Mouse (Mus musculus) lung, embryonic 14.5 days (tissue): ENCODE data around the gene Cdc42ep5. TPM values are rescaled to one million over a fixed set of nuclear protein-coding genes. Genes with fewer than 3 reads are reported as not detected.

Source experiments
- ATAC-seq: fragments of 200-750 bp; cut with Nextera tagmentation; 2 replicates; pipeline ENCODE4 v1.8.0; 2017; ENCODE audit warnings: mild to moderate bottlenecking, moderate TSS enrichment, moderate library complexity; ENCODE audit not compliant: insufficient read depth
- DNase-seq: peaks from one replicate; pipeline ENCODE4 v3.0.0-alpha.2; 2015
- H3K27ac ChIP-seq: fragments of 300-500 bp; sonication (generic); 2 replicates; pipeline ENCODE4 v1.5.1; 2014; ENCODE audit warnings: low read depth, mild to moderate bottlenecking, moderate library complexity
- H3K27me3 ChIP-seq: fragments of 300-500 bp; sonication (generic); 2 replicates; pipeline ENCODE4 v1.6.1; 2014; ENCODE audit warnings: low read length, control low read depth; ENCODE audit not compliant: insufficient read depth
- H3K36me3 ChIP-seq: fragments of 300-500 bp; sonication (generic); 2 replicates; pipeline ENCODE4 v1.6.1; 2014; ENCODE audit warnings: control low read depth; ENCODE audit not compliant: insufficient read depth
- H3K4me1 ChIP-seq: fragments of 300-500 bp; sonication (generic); 2 replicates; pipeline ENCODE4 v1.6.1; 2014; ENCODE audit warnings: antibody characterized with exemption, control low read depth; ENCODE audit not compliant: insufficient read depth
- H3K4me2 ChIP-seq: fragments of 300-500 bp; sonication (generic); 2 replicates; pipeline ENCODE4 v1.6.1; 2014; ENCODE audit warnings: mild to moderate bottlenecking
- H3K4me3 ChIP-seq: fragments of 300-500 bp; sonication (generic); 2 replicates; pipeline ENCODE4 v1.5.1; 2014; ENCODE audit warnings: low read depth, low read length
- H3K9ac ChIP-seq: fragments of 300-500 bp; sonication (generic); 2 replicates; pipeline ENCODE4 v1.6.1; 2014
- H3K9me3 ChIP-seq: fragments of 300-500 bp; sonication (generic); 2 replicates; pipeline ENCODE4 v1.6.1; 2016; ENCODE audit warnings: low read depth, low read length, control low read depth
- CTCF ChIP-seq: IDR thresholded peaks from 2 replicates; pipeline ENCODE4 v1.5.1; 2016; ENCODE audit warnings: antibody characterized with exemption, low read depth
- WGBS: fragments of 180-500 bp; shearing (Covaris S2); extraction: QIAGEN DNeasy Blood & Tissue Kit; methylation state at CpG from one replicate; pipeline ENCODE4 v1.1.7; 2014; 5-methylcytosine and 5-hydroxymethylcytosine counted together
- polyA plus RNA-seq: library from polyadenylated mRNA; unstranded; fragments of >200 nt; fragmentation: Nextera tagmentation; extraction: Ambion mirVana; gene quantifications from 2 replicates; pipeline ENCODE4 v1.2.1, GENCODE M21; 2014

Cdc42ep5 gene
- polyA plus RNA-seq, 1 experiment from 2014 or later: 37.5 TPM

GRCm38 (mm10) chr7:4145552-4146190 is 19.0 kb downstream of the Cdc42ep5 start:
- H3K36me3 ChIP-seq: peaks cover 77% of the 10 kb centered on the region
- no peak overlapping the region for H3K27ac ChIP-seq
- H3K9me3 ChIP-seq: no peaks in the 10 kb centered on the region
- peak; percentile 71 for DNase-seq
- 69% methylated on average over 6 of the region's 6 CpGs for WGBS
- no peak overlapping the region for H3K4me3 ChIP-seq
- H3K9ac ChIP-seq: no peak overlapping the region
- no peak for ATAC-seq
- no peaks in the 10 kb centered on the region; the same call in 1 of the 2 replicates for H3K4me1 ChIP-seq
- no peaks in the 10 kb centered on the region for H3K27me3 ChIP-seq
- peak; percentile 82 for TF ChIP-seq CTCF
- H3K4me2 ChIP-seq: no peak overlapping the region

- Histone ChIP-seq H3K36me3 (peaks cover 84% of the 10 kb centered on the region), H3K9ac (no peak overlapping the region), H3K4me3 (no peak overlapping the region), H3K27me3 (no peaks in the 10 kb centered on the region), H3K4me2 (no peak overlapping the region), H3K4me1 (no peaks in the 10 kb centered on the region), H3K27ac (no peak overlapping the region), H3K9me3 (no peaks in the 10 kb centered on the region)
- TF ChIP-seq CTCF: no peak
- ATAC-seq (no peak), DNase-seq (no peak)
- WGBS: 94% methylated on average over 20 of the region's 20 CpGs
Observed at GRCm38 (mm10) chr7:4144766-4145551, 19.7 kb downstream of the Cdc42ep5 start.

- Histone ChIP-seq H3K4me2 (no peak overlapping the region), H3K27ac (no peak overlapping the region), H3K4me3 (no peak overlapping the region), H3K9ac (no peak overlapping the region), H3K27me3 (no peaks in the 10 kb centered on the region), H3K36me3 (peaks cover 93% of the 10 kb centered on the region), H3K9me3 (no peaks in the 10 kb centered on the region), H3K4me1 (no peaks in the 10 kb centered on the region)
- ATAC-seq (no peak), DNase-seq (no peak)
- 92% methylated on average over 13 of the region's 13 CpGs for WGBS
- no peak for TF ChIP-seq CTCF
Observed at GRCm38 (mm10) chr7:4144046-4144445, 20.6 kb downstream of the Cdc42ep5 start.

GRCm38 (mm10) chr7:4143506-4143905 is 21.2 kb downstream of the Cdc42ep5 start:
- ATAC-seq (no peak), DNase-seq (no peak)
- WGBS: 94% methylated on average over 19 of the region's 19 CpGs
- no peak overlapping the region for H3K4me3 ChIP-seq
- no peaks in the 10 kb centered on the region for H3K4me1 ChIP-seq
- H3K36me3 ChIP-seq: peaks cover 99% of the 10 kb centered on the region
- H3K4me2 ChIP-seq: no peak overlapping the region
- H3K27me3 ChIP-seq: no peaks in the 10 kb centered on the region
- no peaks in the 10 kb centered on the region for H3K9me3 ChIP-seq
- H3K9ac ChIP-seq: no peak overlapping the region
- no peak overlapping the region for H3K27ac ChIP-seq
- no peak for TF ChIP-seq CTCF

GRCm38 (mm10) chr7:4142796-4143445 is 21.7 kb downstream of the Cdc42ep5 start:
- no peak for TF ChIP-seq CTCF
- Histone ChIP-seq H3K9ac (no peak overlapping the region), H3K4me3 (no peak overlapping the region), H3K27me3 (no peaks in the 10 kb centered on the region), H3K4me2 (no peak overlapping the region), H3K36me3 (peaks cover 97% of the 10 kb centered on the region), H3K27ac (no peak overlapping the region), H3K9me3 (no peaks in the 10 kb centered on the region), H3K4me1 (0 out of 2 replicates have a peak, but pooled peaks cover 2% of the 10 kb centered on the region)
- DNase-seq: no peak
- 91% methylated on average over 10 of the region's 10 CpGs for WGBS
- ATAC-seq: no peak

- no peak overlapping the region for H3K4me2 ChIP-seq
- TF ChIP-seq CTCF: no peak
- WGBS: 93% methylated on average over 6 of the region's 6 CpGs
- H3K9me3 ChIP-seq: no peaks in the 10 kb centered on the region
- H3K27ac ChIP-seq: no peak overlapping the region
- H3K9ac ChIP-seq: no peak overlapping the region
- H3K27me3 ChIP-seq: no peaks in the 10 kb centered on the region
- DNase-seq (no peak), ATAC-seq (no peak)
- H3K36me3 ChIP-seq: peaks cover 86% of the 10 kb centered on the region
- H3K4me3 ChIP-seq: no peak overlapping the region
- 0 out of 2 replicates have a peak, but pooled peaks cover 5% of the 10 kb centered on the region for H3K4me1 ChIP-seq
Observed at GRCm38 (mm10) chr7:4141648-4142325, 22.9 kb downstream of the Cdc42ep5 start.

- H3K4me3 ChIP-seq: no peak overlapping the region
- no peak for ATAC-seq
- peaks cover 62% of the 10 kb centered on the region for H3K36me3 ChIP-seq
- no peak overlapping the region for H3K9ac ChIP-seq
- no peak for TF ChIP-seq CTCF
- H3K27ac ChIP-seq: no peak overlapping the region
- no peaks in the 10 kb centered on the region for H3K27me3 ChIP-seq
- H3K9me3 ChIP-seq: no peaks in the 10 kb centered on the region
- H3K4me1 ChIP-seq: 0 out of 2 replicates have a peak, but pooled peaks cover 5% of the 10 kb centered on the region
- 90% methylated on average over 5 of the region's 5 CpGs for WGBS
- no peak for DNase-seq
- no peak overlapping the region for H3K4me2 ChIP-seq
Observed at GRCm38 (mm10) chr7:4139391-4139790, 25.3 kb downstream of the Cdc42ep5 start.
